Mouse (Mus musculus) bone marrow macrophage, adult 2 months (primary cell): ENCODE measurements around the gene Ppox.

ENCODE experiments used
- CTCF ChIP-seq: IDR thresholded peaks from 2 replicates; pipeline ENCODE4 v1.5.1; 2012; ENCODE audit warnings: low read depth, mild to moderate bottlenecking, low read length, moderate library complexity
- POLR2A ChIP-seq: IDR thresholded peaks from 2 replicates; pipeline ENCODE4 v1.6.1; 2012; ENCODE audit warnings: mild to moderate bottlenecking, low read depth, low read length, borderline replicate concordance

DNA sequence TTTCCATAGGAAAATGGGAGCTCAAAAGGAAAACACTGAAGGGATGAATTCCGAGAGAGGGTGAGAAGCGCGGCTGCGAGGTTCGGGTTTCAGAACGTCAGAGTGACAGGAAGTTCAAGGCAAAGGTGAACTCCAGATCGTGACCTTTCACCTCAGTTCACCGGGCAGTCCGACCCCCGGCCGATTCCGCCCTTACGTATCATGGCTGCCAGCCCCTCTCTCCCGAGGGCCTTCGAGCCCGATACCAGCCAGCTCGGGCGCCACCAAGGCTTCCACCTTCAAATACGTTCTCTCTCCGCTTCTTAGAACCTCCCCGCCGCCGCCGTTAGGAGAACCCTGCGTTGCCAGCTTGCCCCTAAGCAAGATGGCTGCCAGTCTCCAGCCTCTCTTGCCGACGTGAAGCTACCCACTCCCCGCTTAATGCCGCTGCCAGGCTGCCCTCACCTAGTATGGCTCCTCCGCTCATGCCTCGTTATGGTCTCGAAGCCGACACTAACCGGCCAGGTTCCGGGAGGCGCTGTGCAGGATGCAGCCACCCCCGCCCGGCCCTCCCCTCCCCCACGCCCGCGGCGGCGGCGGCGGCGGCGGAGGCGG, 48.0 kb upstream of the Ppox start, which contains the start of gene Dedd:
- TF ChIP-seq CTCF (no peak), POLR2A (no peak)
